Mouse (Mus musculus): ENCODE results near the gene Pld2. TPM values are rescaled to one million over a fixed set of nuclear protein-coding genes. Genes with fewer than 3 reads are reported as not detected.
A peak's percentile ranks its signal among the peaks of the same experiment; 100 is the strongest.

Gene Pld2
- total and polyA plus RNA-seq, 2 experiments from 2014 or later = 6.8 to 18.5 TPM

GRCm38 (mm10) chr11:70597301-70597700 lies 57.4 kb downstream of the Pld2 start:
- TF ChIP-seq CTCF (IDR thresholded peaks at IDR 0.05; ENCODE audit: low read depth) (no peak), EP300 (IDR thresholded peaks at IDR 0.05; ENCODE audit: low read depth) (no peak)
- 80% methylated on average over 6 of the region's 6 CpGs for WGBS
- H3K4me3 ChIP-seq (ENCODE audit: low read depth, low read length) = no peak overlapping the region
- no peaks in the 10 kb centered on the region for H3K4me1 ChIP-seq (ENCODE audit: control insufficient read depth, insufficient read depth)
- H3K27ac ChIP-seq (ENCODE audit: low read depth) = no peak overlapping the region
- peaks cover 35% of the 10 kb centered on the region for H3K36me3 ChIP-seq (replicated peaks; ENCODE audit: control insufficient read depth, insufficient read depth, low read length)
- no peak overlapping the region for H3K9ac ChIP-seq (replicated peaks; ENCODE audit: low read depth, low read length)
- no peaks in the 10 kb centered on the region for H3K27me3 ChIP-seq (ENCODE audit: control insufficient read depth, insufficient read depth, low read length)
- H3K9me3 ChIP-seq (replicated peaks; ENCODE audit: control insufficient read depth, low read length) = no peaks in the 10 kb centered on the region
- DNase-seq (ENCODE audit: low spot score) (no peak), ATAC-seq (ENCODE audit: insufficient read depth, low read depth) (no peak)
- no peak overlapping the region for H3K4me2 ChIP-seq (ENCODE audit: low read depth, low read length)

- H3K27ac ChIP-seq (ENCODE audit: low read depth) = no peak overlapping the region
- 85% methylated on average over 9 of the region's 9 CpGs for WGBS
- no peaks in the 10 kb centered on the region for H3K27me3 ChIP-seq (ENCODE audit: control insufficient read depth, insufficient read depth, low read length)
- H3K4me1 ChIP-seq (ENCODE audit: control insufficient read depth, insufficient read depth) = no peaks in the 10 kb centered on the region
- no peak for ATAC-seq (ENCODE audit: insufficient read depth, low read depth)
- DNase-seq (ENCODE audit: low spot score) = no peak
- no peak overlapping the region for H3K4me2 ChIP-seq (ENCODE audit: low read depth, low read length)
- peaks cover 41% of the 10 kb centered on the region for H3K36me3 ChIP-seq (replicated peaks; ENCODE audit: control insufficient read depth, insufficient read depth, low read length)
- no peak overlapping the region for H3K4me3 ChIP-seq (ENCODE audit: low read depth, low read length)
- no peaks in the 10 kb centered on the region for H3K9me3 ChIP-seq (replicated peaks; ENCODE audit: control insufficient read depth, low read length)
- TF ChIP-seq CTCF (IDR thresholded peaks at IDR 0.05; ENCODE audit: low read depth) (no peak), EP300 (IDR thresholded peaks at IDR 0.05; ENCODE audit: low read depth) (no peak)
- H3K9ac ChIP-seq (replicated peaks; ENCODE audit: low read depth, low read length) = no peak overlapping the region
These were observed 58.6 kb downstream of the Pld2 start for GRCm38 (mm10) chr11:70598451-70598953.

DNA sequence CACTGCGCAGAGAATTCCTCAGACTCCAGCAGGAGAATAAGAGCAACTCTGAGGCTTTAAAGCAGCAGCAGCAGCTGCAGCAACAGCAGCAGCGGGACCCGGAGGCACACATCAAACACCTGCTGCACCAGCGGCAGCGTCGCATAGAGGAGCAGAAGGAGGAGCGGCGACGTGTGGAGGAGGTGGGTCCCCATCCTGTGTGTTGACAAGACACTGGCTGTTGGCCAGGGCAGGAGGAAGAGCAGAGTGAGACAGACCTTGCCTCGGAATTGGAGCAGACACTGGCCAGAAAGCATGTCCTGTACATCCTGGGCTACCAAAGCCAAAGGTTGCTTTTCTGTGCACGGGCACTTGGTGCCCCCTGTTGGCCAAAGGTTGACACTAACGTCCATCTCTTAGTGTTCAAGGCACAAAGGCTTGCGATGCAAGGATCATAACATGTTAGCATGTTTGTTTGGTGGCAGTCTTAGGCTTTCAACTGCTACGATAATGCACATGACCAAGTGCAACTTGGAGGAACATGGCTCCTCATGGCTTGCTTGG lies 65.2 kb downstream of the Pld2 start:
- ATAC-seq (ENCODE audit: insufficient read depth, low read depth) (peak; percentile 65), DNase-seq (ENCODE audit: low spot score) (peak; percentile 67)
- H3K4me2 ChIP-seq (ENCODE audit: low read depth, low read length) = no peak overlapping the region
- H3K27me3 ChIP-seq (ENCODE audit: control insufficient read depth, insufficient read depth, low read length) = no peaks in the 10 kb centered on the region
- peaks cover 72% of the 10 kb centered on the region for H3K36me3 ChIP-seq (replicated peaks; ENCODE audit: control insufficient read depth, insufficient read depth, low read length)
- no peak overlapping the region for H3K4me3 ChIP-seq (ENCODE audit: low read depth, low read length)
- H3K27ac ChIP-seq (ENCODE audit: low read depth) = no peak overlapping the region
- no peaks in the 10 kb centered on the region for H3K9me3 ChIP-seq (replicated peaks; ENCODE audit: control insufficient read depth, low read length)
- TF ChIP-seq EP300 (IDR thresholded peaks at IDR 0.05; ENCODE audit: low read depth) = no peak
- peak; percentile 96 for TF ChIP-seq CTCF (IDR thresholded peaks at IDR 0.05; ENCODE audit: low read depth)
- H3K4me1 ChIP-seq (ENCODE audit: control insufficient read depth, insufficient read depth) = no peaks in the 10 kb centered on the region
- 54% methylated on average over 14 of the region's 14 CpGs for WGBS
- no peak overlapping the region for H3K9ac ChIP-seq (replicated peaks; ENCODE audit: low read depth, low read length)

DNA sequence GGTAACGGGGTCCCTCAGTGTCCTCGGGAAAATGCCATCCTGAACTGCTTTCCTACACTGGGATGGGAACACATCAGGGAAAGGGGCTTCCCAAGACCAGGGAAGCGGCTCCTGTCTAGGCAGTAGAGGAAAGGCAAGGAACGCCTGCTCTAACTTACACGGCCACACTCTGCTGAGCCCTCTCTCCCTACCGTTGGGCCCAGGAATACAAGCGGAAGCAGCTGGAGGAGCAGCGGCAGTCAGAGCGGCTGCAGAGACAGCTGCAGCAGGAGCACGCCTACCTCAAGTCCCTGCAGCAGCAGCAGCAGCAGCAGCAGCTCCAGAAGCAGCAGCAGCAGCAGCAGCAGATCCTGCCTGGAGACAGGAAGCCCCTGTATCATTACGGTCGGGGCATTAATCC lies 66.9 kb downstream of the Pld2 start:
- Histone ChIP-seq H3K9me3 (replicated peaks; ENCODE audit: control insufficient read depth, low read length) (no peaks in the 10 kb centered on the region), H3K4me1 (ENCODE audit: control insufficient read depth, insufficient read depth) (no peaks in the 10 kb centered on the region), H3K9ac (replicated peaks; ENCODE audit: low read depth, low read length) (no peak overlapping the region), H3K27ac (ENCODE audit: low read depth) (no peak overlapping the region), H3K36me3 (replicated peaks; ENCODE audit: control insufficient read depth, insufficient read depth, low read length) (peaks cover 83% of the 10 kb centered on the region), H3K27me3 (ENCODE audit: control insufficient read depth, insufficient read depth, low read length) (no peaks in the 10 kb centered on the region), H3K4me3 (ENCODE audit: low read depth, low read length) (no peak overlapping the region), H3K4me2 (ENCODE audit: low read depth, low read length) (no peak overlapping the region)
- WGBS = 73% methylated on average over 12 of the region's 12 CpGs
- no peak for DNase-seq (ENCODE audit: low spot score)
- TF ChIP-seq CTCF (IDR thresholded peaks at IDR 0.05; ENCODE audit: low read depth) (no peak), EP300 (IDR thresholded peaks at IDR 0.05; ENCODE audit: low read depth) (no peak)
- no peak for ATAC-seq (ENCODE audit: insufficient read depth, low read depth)

GRCm38 (mm10) chr11:70607611-70608010 lies 67.7 kb downstream of the Pld2 start:
- TF ChIP-seq EP300 (IDR thresholded peaks at IDR 0.05; ENCODE audit: low read depth) (no peak), CTCF (IDR thresholded peaks at IDR 0.05; ENCODE audit: low read depth) (no peak)
- DNase-seq (ENCODE audit: low spot score) = no peak
- Histone ChIP-seq H3K27ac (ENCODE audit: low read depth) (no peak overlapping the region), H3K36me3 (replicated peaks; ENCODE audit: control insufficient read depth, insufficient read depth, low read length) (peaks cover 85% of the 10 kb centered on the region), H3K4me2 (ENCODE audit: low read depth, low read length) (no peak overlapping the region), H3K4me3 (ENCODE audit: low read depth, low read length) (no peak overlapping the region), H3K9me3 (replicated peaks; ENCODE audit: control insufficient read depth, low read length) (no peaks in the 10 kb centered on the region), H3K27me3 (ENCODE audit: control insufficient read depth, insufficient read depth, low read length) (no peaks in the 10 kb centered on the region), H3K4me1 (ENCODE audit: control insufficient read depth, insufficient read depth) (no peaks in the 10 kb centered on the region), H3K9ac (replicated peaks; ENCODE audit: low read depth, low read length) (no peak overlapping the region)
- 88% methylated on average over 9 of the region's 9 CpGs for WGBS
- ATAC-seq (ENCODE audit: insufficient read depth, low read depth) = no peak

Other genes starting within 250 kb of the Pld2 start
- gene Alox12e, start 217.4 kb upstream of the Pld2 start, total RNA-seq (2014; rRNA removed; ENCODE audit: low replicate concordance) = not detected in 2 replicates
- 0.05 TPM in 1 of 2 replicates, not detected in the other for gene Alox12e, start 217.4 kb upstream of the Pld2 start, polyA plus RNA-seq (2015; fragmentation: Nextera tagmentation; extraction: Ambion mirVana)
- 0.23 TPM in 1 of 2 replicates, not detected in the other for gene Alox15, start 188.0 kb upstream of the Pld2 start, total RNA-seq (2014; rRNA removed; ENCODE audit: low replicate concordance)
- gene Alox15, start 188.0 kb upstream of the Pld2 start, polyA plus RNA-seq (2015; fragmentation: Nextera tagmentation; extraction: Ambion mirVana) = 0.11 and 0.22 TPM in 2 replicates
- gene Pelp1, start 130.0 kb upstream of the Pld2 start, total RNA-seq (2014; rRNA removed; ENCODE audit: low replicate concordance) = 15.1 and 15.9 TPM in 2 replicates
- 10.9 and 11.0 TPM in 2 replicates for gene Pelp1, start 130.0 kb upstream of the Pld2 start, polyA plus RNA-seq (2015; fragmentation: Nextera tagmentation; extraction: Ambion mirVana)
- gene Arrb2, start 107.4 kb upstream of the Pld2 start, total RNA-seq (2014; rRNA removed; ENCODE audit: low replicate concordance) = 9.5 and 27.5 TPM in 2 replicates
- gene Arrb2, start 107.4 kb upstream of the Pld2 start, polyA plus RNA-seq (2015; fragmentation: Nextera tagmentation; extraction: Ambion mirVana) = 4.8 and 6.0 TPM in 2 replicates
- gene Med11, start 88.1 kb upstream of the Pld2 start, total RNA-seq (2014; rRNA removed; ENCODE audit: low replicate concordance) = 9.0 and 28.3 TPM in 2 replicates
- gene Med11, start 88.1 kb upstream of the Pld2 start, polyA plus RNA-seq (2015; fragmentation: Nextera tagmentation; extraction: Ambion mirVana) = 13.7 and 15.9 TPM in 2 replicates
- 0.04 and 5.0 TPM in 2 replicates for gene Zmynd15, start 80.6 kb upstream of the Pld2 start, total RNA-seq (2014; rRNA removed; ENCODE audit: low replicate concordance)
- gene Zmynd15, start 80.6 kb upstream of the Pld2 start, polyA plus RNA-seq (2015; fragmentation: Nextera tagmentation; extraction: Ambion mirVana) = 1.3 TPM in 2 replicates
- 5.9 and 12.8 TPM in 2 replicates for gene Cxcl16, start 80.1 kb upstream of the Pld2 start, total RNA-seq (2014; rRNA removed; ENCODE audit: low replicate concordance)
- gene Cxcl16, start 80.1 kb upstream of the Pld2 start, polyA plus RNA-seq (2015; fragmentation: Nextera tagmentation; extraction: Ambion mirVana) = 9.8 and 11.3 TPM in 2 replicates
- gene Tm4sf5, start 34.8 kb upstream of the Pld2 start, total RNA-seq (2014; rRNA removed; ENCODE audit: low replicate concordance) = 0.34 and 8.6 TPM in 2 replicates
- 7.6 and 7.8 TPM in 2 replicates for gene Tm4sf5, start 34.8 kb upstream of the Pld2 start, polyA plus RNA-seq (2015; fragmentation: Nextera tagmentation; extraction: Ambion mirVana)
- not detected in 2 replicates for gene Vmo1, start 25.4 kb upstream of the Pld2 start, total RNA-seq (2014; rRNA removed; ENCODE audit: low replicate concordance)
- gene Vmo1, start 25.4 kb upstream of the Pld2 start, polyA plus RNA-seq (2015; fragmentation: Nextera tagmentation; extraction: Ambion mirVana) = 0.18 and 0.55 TPM in 2 replicates
- not detected in 2 replicates for gene Gltpd2, start 20.9 kb upstream of the Pld2 start, total RNA-seq (2014; rRNA removed; ENCODE audit: low replicate concordance)
- gene Gltpd2, start 20.9 kb upstream of the Pld2 start, polyA plus RNA-seq (2015; fragmentation: Nextera tagmentation; extraction: Ambion mirVana) = 0.34 TPM in 1 of 2 replicates, not detected in the other
- gene Psmb6, start 14.7 kb upstream of the Pld2 start, total RNA-seq (2014; rRNA removed; ENCODE audit: low replicate concordance) = 474 and 521 TPM in 2 replicates
- 640 and 644 TPM in 2 replicates for gene Psmb6, start 14.7 kb upstream of the Pld2 start, polyA plus RNA-seq (2015; fragmentation: Nextera tagmentation; extraction: Ambion mirVana)
- gene Gm40193, start 7.1 kb upstream of the Pld2 start, total RNA-seq (2014; rRNA removed; ENCODE audit: low replicate concordance) = not detected in 2 replicates
- gene Gm40193, start 7.1 kb upstream of the Pld2 start, polyA plus RNA-seq (2015; fragmentation: Nextera tagmentation; extraction: Ambion mirVana) = not detected in 2 replicates
- gene Mink1, start 22.8 kb downstream of the Pld2 start, total RNA-seq (2014; rRNA removed; ENCODE audit: low replicate concordance) = 20.4 and 38.0 TPM in 2 replicates
- 5.0 and 5.2 TPM in 2 replicates for gene Mink1, start 22.8 kb downstream of the Pld2 start, polyA plus RNA-seq (2015; fragmentation: Nextera tagmentation; extraction: Ambion mirVana)
- not detected in 2 replicates for gene 4930544D05Rik, start 75.8 kb downstream of the Pld2 start, total RNA-seq (2014; rRNA removed; ENCODE audit: low replicate concordance)
- gene 4930544D05Rik, start 75.8 kb downstream of the Pld2 start, polyA plus RNA-seq (2015; fragmentation: Nextera tagmentation; extraction: Ambion mirVana) = not detected in 2 replicates
- not detected in 2 replicates for gene Chrne, start 79.2 kb downstream of the Pld2 start, total RNA-seq (2014; rRNA removed; ENCODE audit: low replicate concordance)
- not detected in 2 replicates for gene Chrne, start 79.2 kb downstream of the Pld2 start, polyA plus RNA-seq (2015; fragmentation: Nextera tagmentation; extraction: Ambion mirVana)
- gene Gp1ba, start 99.1 kb downstream of the Pld2 start, total RNA-seq (2014; rRNA removed; ENCODE audit: low replicate concordance) = 0.08 TPM in 1 of 2 replicates, not detected in the other
- gene Gp1ba, start 99.1 kb downstream of the Pld2 start, polyA plus RNA-seq (2015; fragmentation: Nextera tagmentation; extraction: Ambion mirVana) = 0.26 and 0.27 TPM in 2 replicates
- 48.3 and 66.3 TPM in 2 replicates for gene Rnf167, start 107.2 kb downstream of the Pld2 start, total RNA-seq (2014; rRNA removed; ENCODE audit: low replicate concordance)
- 61.8 and 62.5 TPM in 2 replicates for gene Rnf167, start 107.2 kb downstream of the Pld2 start, polyA plus RNA-seq (2015; fragmentation: Nextera tagmentation; extraction: Ambion mirVana)
- gene Slc25a11, start 107.4 kb downstream of the Pld2 start, total RNA-seq (2014; rRNA removed; ENCODE audit: low replicate concordance) = 530 and 532 TPM in 2 replicates
- 446 and 451 TPM in 2 replicates for gene Slc25a11, start 107.4 kb downstream of the Pld2 start, polyA plus RNA-seq (2015; fragmentation: Nextera tagmentation; extraction: Ambion mirVana)
- 924 and 959 TPM in 2 replicates for gene Pfn1, start 114.6 kb downstream of the Pld2 start, total RNA-seq (2014; rRNA removed; ENCODE audit: low replicate concordance)
- gene Pfn1, start 114.6 kb downstream of the Pld2 start, polyA plus RNA-seq (2015; fragmentation: Nextera tagmentation; extraction: Ambion mirVana) = 903 and 932 TPM in 2 replicates
- 1,315 and 1,376 TPM in 2 replicates for gene Eno3, start 117.1 kb downstream of the Pld2 start, total RNA-seq (2014; rRNA removed; ENCODE audit: low replicate concordance)
- 1,204 and 1,224 TPM in 2 replicates for gene Eno3, start 117.1 kb downstream of the Pld2 start, polyA plus RNA-seq (2015; fragmentation: Nextera tagmentation; extraction: Ambion mirVana)
- 42.0 and 53.9 TPM in 2 replicates for gene Spag7, start 129.4 kb downstream of the Pld2 start, total RNA-seq (2014; rRNA removed; ENCODE audit: low replicate concordance)
- gene Spag7, start 129.4 kb downstream of the Pld2 start, polyA plus RNA-seq (2015; fragmentation: Nextera tagmentation; extraction: Ambion mirVana) = 154 and 175 TPM in 2 replicates
- 8.7 and 9.5 TPM in 2 replicates for gene Camta2, start 148.0 kb downstream of the Pld2 start, total RNA-seq (2014; rRNA removed; ENCODE audit: low replicate concordance)
- gene Camta2, start 148.0 kb downstream of the Pld2 start, polyA plus RNA-seq (2015; fragmentation: Nextera tagmentation; extraction: Ambion mirVana) = 10.5 and 10.7 TPM in 2 replicates
- 0.23 and 1.9 TPM in 2 replicates for gene Inca1, start 160.1 kb downstream of the Pld2 start, total RNA-seq (2014; rRNA removed; ENCODE audit: low replicate concordance)
- 3.9 and 4.0 TPM in 2 replicates for gene Inca1, start 160.1 kb downstream of the Pld2 start, polyA plus RNA-seq (2015; fragmentation: Nextera tagmentation; extraction: Ambion mirVana)
- 92.9 and 110 TPM in 2 replicates for gene Kif1c, start 160.5 kb downstream of the Pld2 start, total RNA-seq (2014; rRNA removed; ENCODE audit: low replicate concordance)
- 6.3 and 6.4 TPM in 2 replicates for gene Kif1c, start 160.5 kb downstream of the Pld2 start, polyA plus RNA-seq (2015; fragmentation: Nextera tagmentation; extraction: Ambion mirVana)
- 4.2 and 4.9 TPM in 2 replicates for gene Zfp3, start 224.1 kb downstream of the Pld2 start, total RNA-seq (2014; rRNA removed; ENCODE audit: low replicate concordance)
- 9.6 and 10.8 TPM in 2 replicates for gene Zfp3, start 224.1 kb downstream of the Pld2 start, polyA plus RNA-seq (2015; fragmentation: Nextera tagmentation; extraction: Ambion mirVana)

All from heart, postnatal 0 days (tissue).